Mouse (Mus musculus) forebrain, embryonic 14.5 days (tissue): ENCODE measurements around the gene Pom121l2. TPM values are rescaled to one million over a fixed set of nuclear protein-coding genes. Genes with fewer than 3 reads are reported as not detected.

Experiments used
- ATAC-seq: fragments of 200-750 bp; cut with Nextera tagmentation; 2 replicates; pipeline ENCODE4 v1.8.0; 2017; ENCODE audit warnings: mild to moderate bottlenecking, moderate library complexity
- DNase-seq: peaks from one replicate; pipeline ENCODE4 v3.0.0-alpha.2; 2015; ENCODE audit warnings: low spot score
- H3K27ac ChIP-seq: fragments of 300-500 bp; sonication (generic); 2 replicates; pipeline ENCODE4 v1.5.1; 2014; ENCODE audit warnings: low read depth, mild to moderate bottlenecking, control low read depth, low read length, moderate library complexity
- H3K27me3 ChIP-seq: fragments of 300-500 bp; sonication (generic); replicated peaks from 2 replicates; pipeline ENCODE4 v1.6.1; 2014; ENCODE audit warnings: low read length, control low read depth, mixed read lengths; ENCODE audit not compliant: control insufficient read depth, insufficient read depth
- H3K36me3 ChIP-seq: fragments of 300-500 bp; sonication (generic); 2 replicates; pipeline ENCODE4 v1.6.1; 2014; ENCODE audit warnings: low read length, control low read depth; ENCODE audit not compliant: control insufficient read depth, insufficient read depth
- H3K4me1 ChIP-seq: fragments of 300-500 bp; sonication (generic); 2 replicates; pipeline ENCODE4 v1.6.1; 2014; ENCODE audit warnings: antibody characterized with exemption, low read length, control low read depth; ENCODE audit not compliant: control insufficient read depth, insufficient read depth
- H3K4me2 ChIP-seq: fragments of 300-500 bp; sonication (generic); 2 replicates; pipeline ENCODE4 v1.6.1; 2014; ENCODE audit warnings: mild to moderate bottlenecking, control low read depth, low read length
- H3K4me3 ChIP-seq: fragments of 300-500 bp; sonication (generic); 2 replicates; pipeline ENCODE4 v1.5.1; 2014; ENCODE audit warnings: low read depth, low read length, control low read depth
- H3K9ac ChIP-seq: fragments of 300-500 bp; sonication (generic); 2 replicates; pipeline ENCODE4 v1.6.1; 2014; ENCODE audit warnings: mild to moderate bottlenecking, low read length, control low read depth, moderate library complexity
- H3K9me3 ChIP-seq: fragments of 300-500 bp; sonication (generic); replicated peaks from 2 replicates; pipeline ENCODE4 v1.6.1; 2016; ENCODE audit warnings: low read length, control low read depth, mixed read lengths; ENCODE audit not compliant: control insufficient read depth
- WGBS: fragments of 180-500 bp; shearing (Covaris S2); extraction: QIAGEN DNeasy Blood & Tissue Kit; methylation state at CpG from one replicate; pipeline ENCODE4 v1.1.7; 2014; 5-methylcytosine and 5-hydroxymethylcytosine counted together
- polyA plus RNA-seq: library from polyadenylated mRNA; unstranded; fragments of >200 nt; fragmentation: Nextera tagmentation; extraction: Ambion mirVana; gene quantifications from 2 replicates; pipeline ENCODE4 v1.2.1, GENCODE M21; 2014

The Pom121l2 gene
- polyA plus RNA-seq, 1 experiment from 2014 or later: 0.14 TPM

DNA sequence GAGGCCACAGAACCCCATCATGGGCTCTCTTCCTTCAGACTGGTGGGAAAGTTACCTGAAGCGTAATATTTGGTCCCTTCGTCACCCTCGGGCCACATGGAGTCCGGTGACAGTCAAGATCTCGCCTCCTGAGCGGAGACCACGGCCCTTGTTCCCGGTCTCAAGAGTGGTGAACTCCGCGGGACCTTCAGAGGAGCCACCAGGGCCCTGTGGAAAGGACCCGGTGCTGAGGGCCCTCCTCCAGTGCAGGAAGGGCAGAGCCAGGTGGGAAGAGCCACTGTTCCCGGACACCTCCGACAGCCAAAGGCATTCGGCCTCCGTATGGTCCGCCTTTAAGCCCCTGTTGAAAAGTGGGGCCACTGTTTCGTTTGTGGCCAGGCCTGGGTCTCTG lies 804 bp downstream of the Pom121l2 start:
- ATAC-seq: peak; percentile 37; the same call in 1 of the 2 replicates

DNA sequence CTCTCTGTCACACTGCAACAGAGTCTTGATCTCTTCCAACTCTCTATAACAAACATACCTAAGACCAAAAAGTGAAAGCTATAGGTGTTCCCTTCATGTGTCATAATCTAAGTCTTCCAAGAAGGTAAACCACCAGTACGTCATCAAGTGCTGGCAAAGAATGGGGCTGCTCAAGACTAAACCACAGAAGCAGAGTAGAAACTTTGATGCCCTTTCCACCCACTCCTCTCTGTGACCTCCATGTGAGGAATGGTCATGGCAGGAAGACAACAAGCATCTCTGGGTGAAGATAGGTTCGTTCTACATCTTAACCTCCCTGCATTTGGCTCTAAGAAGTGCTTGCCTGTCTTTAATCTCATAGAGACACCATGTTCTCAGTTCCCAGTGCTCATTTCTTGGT lies 3.5 kb downstream of the Pom121l2 start:
- Histone ChIP-seq H3K9me3 (no peaks in the 10 kb centered on the region), H3K4me3 (no peak overlapping the region), H3K27ac (no peak overlapping the region), H3K4me2 (no peak overlapping the region), H3K36me3 (no peaks in the 10 kb centered on the region), H3K27me3 (peaks cover 31% of the 10 kb centered on the region), H3K9ac (no peak overlapping the region), H3K4me1 (peaks cover 5% of the 10 kb centered on the region; the same call in 1 of the 2 replicates)
- no peak for DNase-seq
- WGBS: 81% methylated on average over 2 of the region's 2 CpGs
- no peak for ATAC-seq

More for the DNA sequence above, 804 bp downstream of the Pom121l2 start:
- Histone ChIP-seq H3K9me3 (no peaks in the 10 kb centered on the region), H3K4me3 (peak overlapping the region; percentile 51), H3K27ac (no peak overlapping the region), H3K27me3 (peaks cover 33% of the 10 kb centered on the region), H3K4me2 (peak overlapping the region; percentile 97), H3K36me3 (no peaks in the 10 kb centered on the region), H3K4me1 (peaks cover 5% of the 10 kb centered on the region; the same call in 1 of the 2 replicates), H3K9ac (peak overlapping the region; percentile 77)
- WGBS: 6% methylated on average over 17 of the region's 17 CpGs
- DNase-seq: no peak

DNA sequence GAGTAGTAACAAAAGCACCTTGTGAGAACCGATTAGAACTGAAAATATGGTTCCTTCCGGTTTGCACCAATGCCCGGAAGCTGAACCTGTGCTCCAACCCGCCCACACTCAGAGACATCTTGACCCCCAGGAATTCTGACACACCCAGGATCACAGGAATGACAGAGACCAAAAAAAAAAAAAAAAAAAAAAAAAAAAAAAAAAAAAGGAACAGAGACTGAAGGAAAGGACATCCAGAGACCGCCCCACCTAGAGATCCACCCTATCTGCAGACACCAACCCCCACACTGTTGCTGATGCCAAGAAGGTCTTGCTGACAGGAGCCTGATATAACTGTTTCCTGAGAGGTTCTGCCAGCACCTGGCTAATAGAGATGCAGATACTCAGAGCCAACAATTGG lies 11.6 kb downstream of the Pom121l2 start:
- no peak for DNase-seq
- no peak for ATAC-seq
- WGBS: 86% methylated on average over 5 of the region's 5 CpGs
- Histone ChIP-seq H3K27me3 (peaks cover 18% of the 10 kb centered on the region), H3K4me2 (no peak overlapping the region), H3K36me3 (no peaks in the 10 kb centered on the region), H3K9ac (no peak overlapping the region), H3K4me3 (no peak overlapping the region), H3K27ac (no peak overlapping the region), H3K9me3 (no peaks in the 10 kb centered on the region; the same call in 1 of the 2 replicates), H3K4me1 (peaks cover 11% of the 10 kb centered on the region; the same call in 1 of the 2 replicates)

DNA sequence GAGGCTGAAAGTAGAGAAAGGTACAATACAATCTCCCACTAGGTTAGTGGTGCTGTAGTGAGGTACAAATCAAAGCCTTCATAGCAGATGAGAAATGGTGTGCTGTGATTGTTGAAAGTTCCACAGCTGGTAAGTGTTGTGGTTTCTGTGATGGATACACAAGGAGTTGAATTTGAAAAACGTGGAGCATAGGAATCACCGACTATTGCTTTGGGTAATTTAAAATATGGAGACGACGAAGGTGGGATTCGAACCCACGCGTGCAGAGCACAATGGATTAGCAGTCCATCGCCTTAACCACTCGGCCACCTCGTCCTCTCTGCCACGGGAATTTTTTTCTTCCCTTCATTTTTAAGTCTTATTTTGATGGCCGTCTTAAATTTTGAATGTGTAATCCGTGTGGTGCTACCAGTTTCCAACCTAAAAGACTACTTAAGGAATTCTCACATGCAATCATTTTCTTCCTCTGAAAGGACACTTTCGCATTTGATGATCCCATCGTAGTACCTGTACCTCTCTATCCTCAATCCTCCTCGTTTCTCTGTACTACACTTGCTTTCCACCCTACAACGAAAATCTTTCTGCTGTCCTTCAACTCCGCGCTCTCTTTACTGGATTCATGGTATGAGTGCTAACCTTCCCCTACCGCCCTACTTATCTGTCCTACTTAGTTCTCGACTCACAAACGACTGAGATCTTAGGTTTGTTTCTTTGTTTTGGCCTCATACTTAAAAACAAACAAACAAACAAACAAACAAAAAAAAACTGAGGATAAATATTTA lies 13.2 kb downstream of the Pom121l2 start:
- H3K27ac ChIP-seq: no peak overlapping the region
- no peak overlapping the region for H3K9ac ChIP-seq
- ATAC-seq (no peak), DNase-seq (peak; percentile 39)
- peaks cover 11% of the 10 kb centered on the region; the same call in 1 of the 2 replicates for H3K4me1 ChIP-seq
- peaks cover 34% of the 10 kb centered on the region for H3K27me3 ChIP-seq
- no peaks in the 10 kb centered on the region; the same call in 1 of the 2 replicates for H3K9me3 ChIP-seq
- H3K4me3 ChIP-seq: no peak overlapping the region
- no peaks in the 10 kb centered on the region for H3K36me3 ChIP-seq
- no peak overlapping the region for H3K4me2 ChIP-seq
- 1% methylated on average over 22 of the region's 22 CpGs for WGBS

DNA sequence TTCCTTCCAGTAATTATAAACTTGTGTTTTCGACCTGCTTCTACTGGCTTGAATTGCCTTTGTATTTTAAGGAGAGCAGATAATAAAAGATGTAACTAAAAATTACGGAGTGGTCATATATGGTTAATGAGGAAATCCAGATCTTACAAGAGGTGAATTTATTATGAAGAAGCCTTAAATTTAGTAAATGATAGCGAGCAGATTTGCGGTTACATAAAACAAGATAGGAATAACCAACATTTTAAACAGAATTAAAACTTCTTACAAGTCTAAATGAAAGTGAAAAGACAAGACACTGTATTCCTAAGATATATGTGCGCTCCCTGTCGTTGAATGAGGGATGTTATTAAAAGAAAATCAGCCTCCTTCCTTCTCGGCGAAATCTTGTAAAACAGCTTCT lies 13.9 kb downstream of the Pom121l2 start:
- DNase-seq (peak; percentile 44), ATAC-seq (no peak)
- Histone ChIP-seq H3K9ac (no peak overlapping the region), H3K27ac (no peak overlapping the region), H3K4me2 (peak overlapping the region; percentile 51), H3K4me3 (peak overlapping the region; percentile 22; the same call in 1 of the 2 replicates), H3K27me3 (peaks cover 41% of the 10 kb centered on the region), H3K9me3 (no peaks in the 10 kb centered on the region; the same call in 1 of the 2 replicates), H3K4me1 (peaks cover 11% of the 10 kb centered on the region; the same call in 1 of the 2 replicates), H3K36me3 (no peaks in the 10 kb centered on the region)
- 4% methylated on average over 8 of the region's 8 CpGs for WGBS

DNA sequence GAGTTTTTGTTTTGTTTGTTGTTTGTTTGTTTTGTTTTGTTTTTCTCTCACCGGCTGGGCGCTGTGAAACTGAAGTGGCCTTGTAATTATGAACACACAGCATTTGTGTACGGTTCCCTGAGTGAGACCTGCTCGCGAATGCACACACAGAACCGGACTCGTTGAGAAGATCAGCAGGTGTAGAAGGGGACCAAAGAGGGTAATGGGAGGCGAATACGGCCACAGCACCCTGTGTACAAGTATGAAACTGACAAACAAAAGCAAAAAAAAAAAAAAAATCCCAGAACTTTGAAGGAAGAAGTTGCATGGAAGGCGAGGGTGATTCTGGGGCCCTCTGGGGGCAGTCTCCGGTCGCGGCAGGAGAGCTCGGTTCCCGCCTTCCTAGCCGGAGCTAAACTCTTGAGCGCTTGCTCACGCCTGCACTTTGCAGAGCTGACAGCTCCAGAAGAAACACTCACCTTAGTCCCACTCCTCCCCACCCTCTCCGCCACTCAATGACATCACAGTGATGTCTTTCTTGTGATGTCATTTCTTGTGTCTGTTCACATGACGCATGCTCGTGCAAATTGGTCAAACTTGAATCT lies 14.4 kb downstream of the Pom121l2 start:
- ATAC-seq: peak; percentile 58; the same call in 1 of the 2 replicates
- no peaks in the 10 kb centered on the region; the same call in 1 of the 2 replicates for H3K9me3 ChIP-seq
- peaks cover 46% of the 10 kb centered on the region for H3K27me3 ChIP-seq
- peak; percentile 46 for DNase-seq
- 1% methylated on average over 21 of the region's 21 CpGs for WGBS
- H3K4me1 ChIP-seq: peaks cover 11% of the 10 kb centered on the region; the same call in 1 of the 2 replicates
- no peak overlapping the region for H3K27ac ChIP-seq
- peak overlapping the region; percentile 51 for H3K4me2 ChIP-seq
- H3K4me3 ChIP-seq: peak overlapping the region; percentile 22
- no peak overlapping the region for H3K9ac ChIP-seq
- no peaks in the 10 kb centered on the region for H3K36me3 ChIP-seq

DNA sequence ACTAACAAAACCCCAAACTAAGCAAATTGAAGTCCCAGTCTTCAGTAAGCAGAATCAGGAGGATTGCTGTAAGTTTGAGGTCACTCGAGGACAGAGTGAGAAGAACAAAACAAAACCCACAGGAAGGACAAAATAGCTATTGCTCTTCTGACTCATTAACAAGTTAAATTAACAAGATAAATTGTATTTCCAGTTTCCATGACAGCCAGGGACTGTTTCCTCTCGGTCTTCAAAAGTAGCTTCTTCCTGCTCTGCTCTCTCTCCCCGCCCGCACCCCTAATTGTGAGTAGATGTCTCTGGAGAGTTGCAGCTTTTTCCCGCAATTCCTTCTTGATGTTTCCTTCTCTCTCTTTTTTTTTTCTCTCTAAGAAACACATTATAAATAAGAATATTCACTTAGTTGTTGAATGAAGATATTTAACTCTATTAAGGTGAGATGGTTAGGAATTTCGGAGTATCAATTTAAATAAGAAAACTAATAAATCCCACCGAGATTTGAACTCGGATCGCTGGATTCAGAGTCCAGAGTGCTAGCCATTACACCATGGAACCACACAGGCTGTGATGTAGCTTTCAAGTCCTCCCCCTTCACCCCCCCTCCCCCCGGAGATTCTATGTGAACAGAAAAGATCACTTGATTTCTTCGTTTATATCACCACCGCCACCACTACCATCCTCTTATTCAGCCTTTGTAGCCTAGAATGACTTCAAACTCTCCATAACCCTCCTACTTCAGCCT lies 15.3 kb downstream of the Pom121l2 start:
- H3K9ac ChIP-seq: no peak overlapping the region
- DNase-seq: peak; percentile 59
- H3K36me3 ChIP-seq: no peaks in the 10 kb centered on the region
- H3K4me2 ChIP-seq: peak overlapping the region; percentile 51; the same call in 1 of the 2 replicates
- no peak for ATAC-seq
- 3% methylated on average over 12 of the region's 12 CpGs for WGBS
- H3K4me1 ChIP-seq: peaks cover 11% of the 10 kb centered on the region; the same call in 1 of the 2 replicates
- H3K4me3 ChIP-seq: peak overlapping the region; percentile 15
- no peak overlapping the region for H3K27ac ChIP-seq
- peaks cover 55% of the 10 kb centered on the region for H3K27me3 ChIP-seq
- no peaks in the 10 kb centered on the region; the same call in 1 of the 2 replicates for H3K9me3 ChIP-seq

DNA sequence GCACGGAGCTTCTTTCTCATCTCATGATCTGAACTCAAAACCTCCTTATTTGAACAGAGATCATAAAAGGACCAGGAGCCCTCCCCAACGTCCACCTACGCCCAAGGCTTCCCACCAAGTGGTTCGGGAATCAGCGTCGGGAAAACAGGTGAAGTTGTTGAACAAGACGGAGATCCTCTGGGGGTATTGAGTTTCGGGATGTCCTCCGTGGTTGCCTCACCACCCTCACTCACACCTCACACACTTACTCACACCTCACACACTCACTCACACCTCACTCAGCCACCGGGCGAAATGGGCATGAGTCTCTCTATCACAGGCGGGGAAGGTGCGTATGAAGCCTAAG lies 15.8 kb downstream of the Pom121l2 start:
- DNase-seq (no peak), ATAC-seq (no peak)
- WGBS: under 1% methylated on average over 13 of the region's 13 CpGs
- no peak overlapping the region for H3K9ac ChIP-seq
- no peaks in the 10 kb centered on the region for H3K36me3 ChIP-seq
- H3K27me3 ChIP-seq: peaks cover 60% of the 10 kb centered on the region
- no peaks in the 10 kb centered on the region; the same call in 1 of the 2 replicates for H3K9me3 ChIP-seq
- no peak overlapping the region for H3K27ac ChIP-seq
- peaks cover 11% of the 10 kb centered on the region; the same call in 1 of the 2 replicates for H3K4me1 ChIP-seq
- H3K4me2 ChIP-seq: peak overlapping the region; percentile 37; the same call in 1 of the 2 replicates
- peak overlapping the region; percentile 15 for H3K4me3 ChIP-seq
